Mouse (Mus musculus): ENCODE results near the gene Dync2h1.

DNA sequence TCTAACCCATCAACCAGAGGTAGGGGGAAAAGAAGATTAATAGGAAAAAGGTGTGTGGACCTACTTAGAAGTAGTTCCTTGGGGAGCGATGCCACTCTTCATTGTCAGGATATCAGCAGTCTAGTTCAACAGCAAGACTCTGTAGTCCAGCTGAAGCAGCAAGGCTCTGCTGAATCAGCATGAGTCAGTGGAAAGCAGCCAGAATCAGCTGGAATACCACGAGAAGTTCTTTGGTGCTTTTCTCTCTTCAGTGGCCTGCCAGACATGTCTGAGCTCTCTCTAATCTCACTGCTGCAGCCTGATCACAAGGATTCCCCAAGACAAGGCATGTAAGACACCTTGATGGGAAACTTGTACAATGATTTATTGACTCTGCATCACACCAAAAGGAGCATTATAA is 225.9 kb downstream of the Dync2h1 start:
- TF ChIP-seq CTCF (IDR thresholded peaks at IDR 0.05; ENCODE audit: low read depth, low read length) (no peak), TAL1 (conservative IDR thresholded peaks at IDR 0.05; ENCODE audit: low read depth, low read length) (no peak), GATA1 (IDR thresholded peaks at IDR 0.05; ENCODE audit: borderline replicate concordance, low read length) (no peak)
